Mouse (Mus musculus) WW6 (cell line): ENCODE results near the gene Csnk1d.

Source experiments
- DNase-seq: peaks from one replicate; pipeline ENCODE4 v3.0.0-alpha.2; 2013; ENCODE audit warnings: low read depth, low spot score

Csnk1d gene

GRCm38 (mm10) chr11:120987608-120988007 is 3.5 kb downstream of the Csnk1d start:
- DNase-seq = no peak

- no peak for DNase-seq
Observed at GRCm38 (mm10) chr11:120984448-120985330, 6.4 kb downstream of the Csnk1d start.

- no peak for DNase-seq
Observed at GRCm38 (mm10) chr11:120982459-120982858, 8.7 kb downstream of the Csnk1d start.

GRCm38 (mm10) chr11:120981661-120982060 is 9.5 kb downstream of the Csnk1d start:
- no peak for DNase-seq

- DNase-seq = no peak
Observed at GRCm38 (mm10) chr11:120980427-120981035, 10.6 kb downstream of the Csnk1d start.

GRCm38 (mm10) chr11:120979711-120980426 is 11.3 kb downstream of the Csnk1d start:
- DNase-seq = no peak

GRCm38 (mm10) chr11:120973318-120973717 is 17.8 kb downstream of the Csnk1d start:
- DNase-seq = no peak

- no peak for DNase-seq
Observed at GRCm38 (mm10) chr11:120971237-120971636, 19.9 kb downstream of the Csnk1d start.

GRCm38 (mm10) chr11:120969742-120970141 is 21.4 kb downstream of the Csnk1d start:
- DNase-seq = no peak

- DNase-seq = no peak
Observed at GRCm38 (mm10) chr11:120965587-120965986, 25.5 kb downstream of the Csnk1d start.

- no peak for DNase-seq
Observed at GRCm38 (mm10) chr11:120964195-120965157, 26.7 kb downstream of the Csnk1d start.

GRCm38 (mm10) chr11:120962909-120963308 is 28.2 kb downstream of the Csnk1d start:
- no peak for DNase-seq

- no peak for DNase-seq
Observed at GRCm38 (mm10) chr11:120962050-120962771, 28.9 kb downstream of the Csnk1d start.

- DNase-seq = no peak
Observed at GRCm38 (mm10) chr11:120961594-120961993, 29.5 kb downstream of the Csnk1d start.

GRCm38 (mm10) chr11:120960248-120960647 is 30.9 kb downstream of the Csnk1d start:
- no peak for DNase-seq

GRCm38 (mm10) chr11:120959564-120959963 is 31.6 kb downstream of the Csnk1d start:
- no peak for DNase-seq

GRCm38 (mm10) chr11:120959066-120959465 is 32.1 kb downstream of the Csnk1d start:
- no peak for DNase-seq

GRCm38 (mm10) chr11:120957731-120958257 is 33.3 kb downstream of the Csnk1d start:
- no peak for DNase-seq

- no peak for DNase-seq
Observed at GRCm38 (mm10) chr11:120957052-120957451, 34.1 kb downstream of the Csnk1d start.

GRCm38 (mm10) chr11:120955701-120956100 is 35.4 kb downstream of the Csnk1d start:
- no peak for DNase-seq
